33 mouse cellular contexts compared by ENCODE assay signal in genomic region chr3:154761108-154761507, GRCm38 (mm10).
"Had no signal": no experiment of that assay in that cellular context is flagged by ENCODE, and none has a peak within 500 bp of the region (broad histone marks: within the 10 kb centered on the region; RNA-seq: fewer than 3 reads in every experiment).

No protein-coding gene starts in this region.

- H3K36me3 ChIP-seq: heart, embryonic 12.5 days; heart, embryonic 13.5 days; heart, embryonic 15.5 days; hindbrain, embryonic 10.5 days; hindbrain, embryonic 12.5 days; hindbrain, embryonic 13.5 days; hindbrain, embryonic 15.5 days; intestine, embryonic 15.5 days; kidney, embryonic 15.5 days had no signal

- H3K4me3 ChIP-seq: heart, embryonic 12.5 days; heart, embryonic 13.5 days; heart, embryonic 15.5 days; hindbrain, embryonic 10.5 days; hindbrain, embryonic 12.5 days; hindbrain, embryonic 13.5 days; hindbrain, embryonic 15.5 days; intestine, embryonic 15.5 days; kidney, embryonic 15.5 days; left cerebral cortex, adult 2 months had no signal

- H3K27ac ChIP-seq: heart, embryonic 13.5 days; heart, embryonic 15.5 days; hindbrain, embryonic 10.5 days; hindbrain, embryonic 12.5 days; hindbrain, embryonic 13.5 days; hindbrain, embryonic 14.5 days; hindbrain, embryonic 15.5 days; hindbrain, postnatal 0 days; intestine, embryonic 15.5 days; kidney, embryonic 15.5 days; kidney, postnatal 0 days; left cerebral cortex, adult 2 months had no signal

- H3K27me3 ChIP-seq: heart, embryonic 12.5 days; heart, embryonic 13.5 days; heart, embryonic 15.5 days; hindbrain, embryonic 12.5 days; hindbrain, embryonic 15.5 days; intestine, embryonic 15.5 days; kidney, embryonic 15.5 days had no signal

- DNase-seq: heart, postnatal 10 days; heart, postnatal 14 days; heart, postnatal 36 days; heart, postnatal 4 days; kidney, adult 11 months; kidney, adult 18-20 months; kidney, adult 2 months; kidney, adult 8-10 months; kidney, adult 9 months; kidney, postnatal 10 days; kidney, postnatal 14 days; kidney, postnatal 25 days; kidney, postnatal 36 days; kidney, postnatal 4 days; layer of hippocampus, adult 9-11 months; layer of hippocampus, postnatal 36 days had no signal

- ATAC-seq: hindbrain, embryonic 16.5 days; hindbrain, postnatal 0 days; inflammation-experienced regulatory T-cells, adult 6 months; intestine, embryonic 15.5 days; intestine, embryonic 16.5 days; intestine, postnatal 0 days had no signal
